Mouse (Mus musculus) spleen, adult 2 months (tissue): Measurements from ENCODE around the gene Gnl3. TPM values are rescaled to one million over a fixed set of nuclear protein-coding genes. Genes with fewer than 3 reads are reported as not detected.

ENCODE experiments used
- DNase-seq, 2 experiments: peaks; one replicate each; pipeline versions ENCODE4 v3.0.0 to v3.0.0-alpha.2; 2012 to 2021; ENCODE audit warnings: low spot score in 2 of 2, low read depth in 1 of 2
- H3K27ac ChIP-seq: fragments of 200-500 bp; 2 replicates; pipeline ENCODE4 v1.5.1; 2012; ENCODE audit warnings: low read length, inconsistent platforms; ENCODE audit not compliant: insufficient read depth
- H3K27me3 ChIP-seq: fragments of 200-500 bp; 2 replicates; pipeline ENCODE4 v1.6.1; 2012; ENCODE audit warnings: mild to moderate bottlenecking, moderate library complexity, low read length, inconsistent platforms; ENCODE audit not compliant: control insufficient read depth, insufficient read depth
- H3K36me3 ChIP-seq: fragments of 200-500 bp; 2 replicates; pipeline ENCODE4 v1.6.1; 2012; ENCODE audit warnings: mild to moderate bottlenecking, low read length, inconsistent platforms; ENCODE audit not compliant: control insufficient read depth, insufficient read depth
- H3K4me1 ChIP-seq: fragments of 200-500 bp; 2 replicates; pipeline ENCODE4 v1.6.1; 2011; ENCODE audit warnings: inconsistent platforms; ENCODE audit not compliant: control insufficient read depth, insufficient read depth, insufficient read length
- H3K4me3 ChIP-seq: fragments of 200-500 bp; 2 replicates; pipeline ENCODE4 v1.5.1; 2011; ENCODE audit warnings: mild to moderate bottlenecking, inconsistent platforms; ENCODE audit not compliant: insufficient read depth, insufficient read length; ENCODE audit errors: extremely low read depth
- CTCF ChIP-seq: fragments of 200-500 bp; IDR thresholded peaks from 2 replicates; pipeline ENCODE4 v1.5.1; 2011; ENCODE audit warnings: mild to moderate bottlenecking, inconsistent platforms; ENCODE audit not compliant: insufficient read depth, insufficient read length, insufficient replicate concordance; ENCODE audit errors: extremely low read depth
- POLR2A ChIP-seq: fragments of 200-500 bp; IDR thresholded peaks from 2 replicates; pipeline ENCODE4 v1.6.1; 2011; ENCODE audit warnings: low read depth, low read length, inconsistent platforms
- WGBS: fragments of 180-500 bp; shearing (Covaris S2); methylation state at CpG from one replicate; pipeline ENCODE4 v1.1.7; 2018; 5-methylcytosine and 5-hydroxymethylcytosine counted together
- polyA plus RNA-seq: library from polyadenylated mRNA; depleted of rRNA; stranded (reverse); fragments of >200 nt; gene quantifications from 2 replicates; pipeline ENCODE4 v1.2.3, GENCODE M21; 2012; rRNA removed

Gene Gnl3
- polyA plus RNA-seq: 13.0 and 16.3 TPM in 2 replicates

- Histone ChIP-seq H3K36me3 (peaks cover 24% of the 10 kb centered on the region), H3K27ac (peak within 1 kb of the TSS; percentile 87), H3K27me3 (no peaks in the 10 kb centered on the region), H3K4me3 (peak within 1 kb of the TSS; percentile 99), H3K4me1 (peaks cover 2% of the 10 kb centered on the region)
- TF ChIP-seq POLR2A: peak; percentile 59; the same call in 1 of the 2 replicates
- TF ChIP-seq CTCF: no peak
- under 1% methylated on average over 45 of the region's 53 CpGs for WGBS
- peak; percentile 91 to 95 for DNase-seq
These were observed at the start of gene Gnl3, which contains the start of gene Pbrm1 for GRCm38 (mm10) chr14:31018860-31019291. Gnl3 (minus strand) TSS chr14:31019152. Pbrm1 (plus strand) TSS chr14:31019138.

GRCm38 (mm10) chr14:31062277-31062676 is 43.3 kb upstream of the Gnl3 start:
- Histone ChIP-seq H3K4me3 (no peak overlapping the region), H3K36me3 (peaks cover 13% of the 10 kb centered on the region), H3K27me3 (no peaks in the 10 kb centered on the region), H3K27ac (no peak overlapping the region), H3K4me1 (no peaks in the 10 kb centered on the region)
- no peak for TF ChIP-seq POLR2A
- TF ChIP-seq CTCF: no peak
- no peak for DNase-seq
- 51% methylated on average over 1 of the region's 1 CpGs for WGBS

GRCm38 (mm10) chr14:31045817-31046216 is 26.9 kb upstream of the Gnl3 start:
- no peak for TF ChIP-seq POLR2A
- no peak for TF ChIP-seq CTCF
- 95% methylated on average over 1 of the region's 1 CpGs for WGBS
- H3K27ac ChIP-seq: no peak overlapping the region
- H3K36me3 ChIP-seq: peaks cover 30% of the 10 kb centered on the region
- no peaks in the 10 kb centered on the region for H3K4me1 ChIP-seq
- H3K4me3 ChIP-seq: no peak overlapping the region
- H3K27me3 ChIP-seq: no peaks in the 10 kb centered on the region
- no peak for DNase-seq

- Histone ChIP-seq H3K27ac (no peak overlapping the region), H3K27me3 (no peaks in the 10 kb centered on the region), H3K4me3 (no peak overlapping the region), H3K36me3 (peaks cover 27% of the 10 kb centered on the region), H3K4me1 (no peaks in the 10 kb centered on the region)
- TF ChIP-seq CTCF: no peak
- no peak for TF ChIP-seq POLR2A
- WGBS: 93% methylated on average over 5 of the region's 5 CpGs
- DNase-seq: no peak
These were observed 26.3 kb upstream of the Gnl3 start for GRCm38 (mm10) chr14:31045296-31045695.

- Histone ChIP-seq H3K4me1 (no peaks in the 10 kb centered on the region), H3K36me3 (peaks cover 24% of the 10 kb centered on the region), H3K27me3 (no peaks in the 10 kb centered on the region), H3K27ac (no peak overlapping the region), H3K4me3 (no peak overlapping the region)
- TF ChIP-seq POLR2A (no peak), CTCF (no peak)
- no peak for DNase-seq
- 83% methylated on average over 3 of the region's 3 CpGs for WGBS
These were observed 6.8 kb upstream of the Gnl3 start for GRCm38 (mm10) chr14:31025785-31026184.

- DNase-seq: no peak
- Histone ChIP-seq H3K27ac (no peak overlapping the region), H3K27me3 (no peaks in the 10 kb centered on the region), H3K4me1 (no peaks in the 10 kb centered on the region; the same call in 1 of the 2 replicates), H3K36me3 (peaks cover 15% of the 10 kb centered on the region), H3K4me3 (no peak overlapping the region)
- no peak for TF ChIP-seq POLR2A
- TF ChIP-seq CTCF: no peak
- 52% methylated on average over 1 of the region's 1 CpGs for WGBS
These were observed 3.6 kb upstream of the Gnl3 start for GRCm38 (mm10) chr14:31022579-31022978.

GRCm38 (mm10) chr14:31019331-31020205 is 616 bp upstream of the Gnl3 start:
- H3K27me3 ChIP-seq: no peaks in the 10 kb centered on the region
- peak overlapping the region; percentile 69 for H3K27ac ChIP-seq
- TF ChIP-seq POLR2A: no peak
- TF ChIP-seq CTCF: no peak
- WGBS: 2% methylated on average over 55 of the region's 56 CpGs
- H3K36me3 ChIP-seq: peaks cover 19% of the 10 kb centered on the region
- H3K4me3 ChIP-seq: peak overlapping the region; percentile 99
- H3K4me1 ChIP-seq: peaks cover 2% of the 10 kb centered on the region
- peak; percentile 81 to 82 for DNase-seq
